8 mouse cellular contexts compared by ENCODE assay signal in genomic region chr3:96220131-96220764, GRCm38 (mm10). TPM values are rescaled to one million over a fixed set of nuclear protein-coding genes. Genes with fewer than 3 reads are reported as not detected.
DNase-seq lines count a peak whose midpoint lies in the region; ATAC-seq and TF ChIP-seq lines count a peak whose summit lies in the region.
"Not testable (repeated sequence)": the region's sequence is repeated elsewhere in the genome, so short reads cannot be mapped to it uniquely, and the experiment has no call there.

No protein-coding gene starts in this region.

- not testable (repeated sequence) for H3K36me3 ChIP-seq in embryonic facial prominence, embryonic 14.5 days (ENCODE audit: control insufficient read depth, insufficient read depth, low read length); heart, embryonic 12.5 days; intestine, embryonic 16.5 days (ENCODE audit: control insufficient read depth, insufficient read depth, low read length); liver, embryonic 13.5 days; midbrain, embryonic 13.5 days; small intestine, adult 2 months (ENCODE audit: control insufficient read depth, insufficient read depth, low read length)

- not testable (repeated sequence) for TF ChIP-seq CTCF in small intestine, adult 2 months (IDR thresholded peaks at IDR 0.05; ENCODE audit: extremely low read depth, insufficient read length, insufficient replicate concordance, low read depth, low read length)

- WGBS in embryonic facial prominence, embryonic 14.5 days, result under 1% methylated on average over 20 of the region's 47 CpGs
- under 1% methylated on average over 43 of the region's 47 CpGs for WGBS in heart, embryonic 12.5 days
- under 1% methylated on average over 25 of the region's 47 CpGs for WGBS in intestine, embryonic 16.5 days
- WGBS in liver, embryonic 13.5 days (ENCODE audit: insufficient replicate concordance), result under 1% methylated on average over 41 of the region's 47 CpGs
- WGBS in midbrain, embryonic 13.5 days, result under 1% methylated on average over 34 of the region's 47 CpGs
- under 1% methylated on average over 37 of the region's 47 CpGs for WGBS in small intestine, adult 2 months

- DNase-seq in 416B (ENCODE audit: low read depth), result peak; percentile 87
- peak; percentile 50 for DNase-seq in adipocyte (ENCODE audit: low spot score)
- DNase-seq in embryonic facial prominence, embryonic 14.5 days (ENCODE audit: low spot score), result peak; percentile 56
- peak; percentile 52 for DNase-seq in liver, embryonic 13.5 days

- H3K4me1 ChIP-seq in embryonic facial prominence, embryonic 14.5 days (ENCODE audit: control insufficient read depth, insufficient read depth, low read length), result peaks cover 25% of the 10 kb centered on the region
- peaks cover 37% of the 10 kb centered on the region for H3K4me1 ChIP-seq in heart, embryonic 12.5 days (replicated peaks)
- H3K4me1 ChIP-seq in intestine, embryonic 16.5 days (ENCODE audit: control insufficient read depth, insufficient read depth, low read length), result peaks cover 18% of the 10 kb centered on the region
- peaks cover 61% of the 10 kb centered on the region for H3K4me1 ChIP-seq in liver, embryonic 13.5 days (replicated peaks)
- peaks cover 43% of the 10 kb centered on the region for H3K4me1 ChIP-seq in midbrain, embryonic 13.5 days (replicated peaks)
- not testable (repeated sequence) for H3K4me1 ChIP-seq in small intestine, adult 2 months (ENCODE audit: control insufficient read depth, insufficient read depth, insufficient read length, low read length)

- peak; percentile 64; the same call in 1 of the 2 replicates for TF ChIP-seq POLR2A in small intestine, adult 2 months (IDR thresholded peaks at IDR 0.05; ENCODE audit: low read depth, low read length)

- peak overlapping the region; percentile 92 for H3K9ac ChIP-seq in embryonic facial prominence, embryonic 14.5 days (ENCODE audit: low read depth, low read length)
- H3K9ac ChIP-seq in heart, embryonic 12.5 days, result peak overlapping the region; percentile 90
- peak overlapping the region; percentile 84 for H3K9ac ChIP-seq in intestine, embryonic 16.5 days (ENCODE audit: low read depth, low read length)
- peak overlapping the region; percentile 95 for H3K9ac ChIP-seq in liver, embryonic 13.5 days
- peak overlapping the region; percentile 82 for H3K9ac ChIP-seq in midbrain, embryonic 13.5 days (replicated peaks)

- H3K4me3 ChIP-seq in embryonic facial prominence, embryonic 14.5 days (ENCODE audit: low read depth, low read length), result peak overlapping the region; percentile 66
- H3K4me3 ChIP-seq in heart, embryonic 12.5 days, result peak overlapping the region; percentile 79
- H3K4me3 ChIP-seq in intestine, embryonic 16.5 days (ENCODE audit: low read length), result peak overlapping the region; percentile 68
- H3K4me3 ChIP-seq in liver, embryonic 13.5 days (replicated peaks), result peak overlapping the region; percentile 72
- H3K4me3 ChIP-seq in midbrain, embryonic 13.5 days (replicated peaks), result peak overlapping the region; percentile 67
- H3K4me3 ChIP-seq in small intestine, adult 2 months (ENCODE audit: low read depth, low read length), result peak overlapping the region; percentile 80

- H3K4me2 ChIP-seq in embryonic facial prominence, embryonic 14.5 days (ENCODE audit: low read depth, low read length), result peak overlapping the region; percentile 88
- peak overlapping the region; percentile 90 for H3K4me2 ChIP-seq in heart, embryonic 12.5 days
- peak overlapping the region; percentile 85 for H3K4me2 ChIP-seq in intestine, embryonic 16.5 days (ENCODE audit: low read depth, low read length)
- peak overlapping the region; percentile 92 for H3K4me2 ChIP-seq in liver, embryonic 13.5 days
- H3K4me2 ChIP-seq in midbrain, embryonic 13.5 days (replicated peaks), result peak overlapping the region; percentile 86

- H3K27ac ChIP-seq in embryonic facial prominence, embryonic 14.5 days (replicated peaks; ENCODE audit: low read depth, low read length), result peak overlapping the region; percentile 98
- peak overlapping the region; percentile 100 for H3K27ac ChIP-seq in heart, embryonic 12.5 days (ENCODE audit: poor library complexity, severe bottlenecking)
- peak overlapping the region; percentile 100 for H3K27ac ChIP-seq in intestine, embryonic 16.5 days (ENCODE audit: low read length)
- H3K27ac ChIP-seq in liver, embryonic 13.5 days, result peak overlapping the region; percentile 100
- H3K27ac ChIP-seq in midbrain, embryonic 13.5 days, result peak overlapping the region; percentile 96
- H3K27ac ChIP-seq in small intestine, adult 2 months (ENCODE audit: insufficient read depth, low read depth, low read length), result peak overlapping the region; percentile 99

- ATAC-seq in embryonic facial prominence, embryonic 14.5 days (ENCODE audit: low read depth), result peak; percentile 2; the same call in 1 of the 2 replicates
- peak; percentile 4; the same call in 1 of the 2 replicates for ATAC-seq in heart, embryonic 12.5 days (ENCODE audit: insufficient number of reproducible peaks, low FRiP score)
- peak; percentile 28 for ATAC-seq in intestine, embryonic 16.5 days
- ATAC-seq in liver, embryonic 13.5 days (ENCODE audit: low read depth), result peak; percentile 5; the same call in 1 of the 2 replicates
- ATAC-seq in midbrain, embryonic 13.5 days, result peak; percentile 18; the same call in 1 of the 2 replicates

- H3K27me3 ChIP-seq in embryonic facial prominence, embryonic 14.5 days (replicated peaks; ENCODE audit: control insufficient read depth, insufficient read depth, low read length); heart, embryonic 12.5 days (replicated peaks); intestine, embryonic 16.5 days (replicated peaks; ENCODE audit: control insufficient read depth, insufficient read depth, low read length); liver, embryonic 13.5 days; midbrain, embryonic 13.5 days; small intestine, adult 2 months (ENCODE audit: control insufficient read depth, insufficient read depth, low read length): not testable (repeated sequence)

- not testable (repeated sequence) for H3K9me3 ChIP-seq in embryonic facial prominence, embryonic 14.5 days (ENCODE audit: control insufficient read depth, low read length); heart, embryonic 12.5 days (replicated peaks); intestine, embryonic 16.5 days (ENCODE audit: control insufficient read depth, low read length); liver, embryonic 13.5 days (replicated peaks); midbrain, embryonic 13.5 days

RNA-seq across cellular contexts. Expression of gene Hist2h2ac, which starts 0.4 kb away (rescaled TPM):
- 8.4 and 10.0 TPM in 2 replicates for polyA plus RNA-seq in embryonic facial prominence, embryonic 14.5 days (2014; fragmentation: Nextera tagmentation; extraction: Ambion mirVana)
- 4.4 and 5.9 TPM in 2 replicates for polyA plus RNA-seq in heart, embryonic 12.5 days (2016; fragmentation: Nextera tagmentation; extraction: Ambion mirVana)
- 2.8 and 4.7 TPM in 2 replicates for polyA plus RNA-seq in intestine, embryonic 16.5 days (2015; fragmentation: Nextera tagmentation; extraction: Ambion mirVana)
- 12.9 and 19.8 TPM in 2 replicates for polyA plus RNA-seq in liver, embryonic 13.5 days (2015; fragmentation: Nextera tagmentation; extraction: Ambion mirVana)
- 4.4 and 5.4 TPM in 2 replicates for polyA plus RNA-seq in midbrain, embryonic 13.5 days (2015; fragmentation: Nextera tagmentation; extraction: Ambion mirVana)
- 28.7 and 40.4 TPM in 2 replicates for polyA plus RNA-seq in small intestine, adult 2 months (2012; rRNA removed)

RNA-seq across cellular contexts. Expression of gene Hist2h2ab, which starts 0.6 kb away (rescaled TPM):
- polyA plus RNA-seq in embryonic facial prominence, embryonic 14.5 days (2014; fragmentation: Nextera tagmentation; extraction: Ambion mirVana), result 0.72 and 0.78 TPM in 2 replicates
- not detected in 2 replicates for polyA plus RNA-seq in heart, embryonic 12.5 days (2016; fragmentation: Nextera tagmentation; extraction: Ambion mirVana)
- polyA plus RNA-seq in intestine, embryonic 16.5 days (2015; fragmentation: Nextera tagmentation; extraction: Ambion mirVana), result 0.70 TPM in 1 of 2 replicates, not detected in the other
- polyA plus RNA-seq in liver, embryonic 13.5 days (2015; fragmentation: Nextera tagmentation; extraction: Ambion mirVana), result 0.85 TPM in 1 of 2 replicates, not detected in the other
- 0.71 TPM in 1 of 2 replicates, not detected in the other for polyA plus RNA-seq in midbrain, embryonic 13.5 days (2015; fragmentation: Nextera tagmentation; extraction: Ambion mirVana)
- 3.4 and 9.2 TPM in 2 replicates for polyA plus RNA-seq in small intestine, adult 2 months (2012; rRNA removed)

RNA-seq across cellular contexts. Expression of gene Hist2h2be, which starts 0.7 kb away (rescaled TPM):
- polyA plus RNA-seq in embryonic facial prominence, embryonic 14.5 days (2014; fragmentation: Nextera tagmentation; extraction: Ambion mirVana), result 7.8 and 8.8 TPM in 2 replicates
- 5.0 and 5.7 TPM in 2 replicates for polyA plus RNA-seq in heart, embryonic 12.5 days (2016; fragmentation: Nextera tagmentation; extraction: Ambion mirVana)
- polyA plus RNA-seq in intestine, embryonic 16.5 days (2015; fragmentation: Nextera tagmentation; extraction: Ambion mirVana), result 6.7 and 7.3 TPM in 2 replicates
- 5.4 and 7.9 TPM in 2 replicates for polyA plus RNA-seq in liver, embryonic 13.5 days (2015; fragmentation: Nextera tagmentation; extraction: Ambion mirVana)
- 5.9 and 6.5 TPM in 2 replicates for polyA plus RNA-seq in midbrain, embryonic 13.5 days (2015; fragmentation: Nextera tagmentation; extraction: Ambion mirVana)
- 0.96 and 1.4 TPM in 2 replicates for polyA plus RNA-seq in small intestine, adult 2 months (2012; rRNA removed)

RNA-seq across cellular contexts. Expression of gene Bola1, which starts 0.7 kb away (rescaled TPM):
- 47.5 and 55.7 TPM in 2 replicates for polyA plus RNA-seq in embryonic facial prominence, embryonic 14.5 days (2014; fragmentation: Nextera tagmentation; extraction: Ambion mirVana)
- polyA plus RNA-seq in heart, embryonic 12.5 days (2016; fragmentation: Nextera tagmentation; extraction: Ambion mirVana), result 44.4 and 45.6 TPM in 2 replicates
- polyA plus RNA-seq in intestine, embryonic 16.5 days (2015; fragmentation: Nextera tagmentation; extraction: Ambion mirVana), result 65.2 and 66.2 TPM in 2 replicates
- 50.7 and 56.1 TPM in 2 replicates for polyA plus RNA-seq in liver, embryonic 13.5 days (2015; fragmentation: Nextera tagmentation; extraction: Ambion mirVana)
- polyA plus RNA-seq in midbrain, embryonic 13.5 days (2015; fragmentation: Nextera tagmentation; extraction: Ambion mirVana), result 67.7 and 70.4 TPM in 2 replicates
- polyA plus RNA-seq in small intestine, adult 2 months (2012; rRNA removed), result 62.0 and 66.0 TPM in 2 replicates

RNA-seq across cellular contexts. Expression of gene Hist2h3c2, which starts 18.7 kb away (rescaled TPM):
- 5.2 and 5.3 TPM in 2 replicates for polyA plus RNA-seq in embryonic facial prominence, embryonic 14.5 days (2014; fragmentation: Nextera tagmentation; extraction: Ambion mirVana)
- polyA plus RNA-seq in heart, embryonic 12.5 days (2016; fragmentation: Nextera tagmentation; extraction: Ambion mirVana), result 2.5 and 3.7 TPM in 2 replicates
- polyA plus RNA-seq in intestine, embryonic 16.5 days (2015; fragmentation: Nextera tagmentation; extraction: Ambion mirVana), result 2.9 and 3.7 TPM in 2 replicates
- polyA plus RNA-seq in liver, embryonic 13.5 days (2015; fragmentation: Nextera tagmentation; extraction: Ambion mirVana), result 9.8 and 20.7 TPM in 2 replicates
- 6.9 and 7.8 TPM in 2 replicates for polyA plus RNA-seq in midbrain, embryonic 13.5 days (2015; fragmentation: Nextera tagmentation; extraction: Ambion mirVana)
- 59.1 and 109 TPM in 2 replicates for polyA plus RNA-seq in small intestine, adult 2 months (2012; rRNA removed)

Comparison
In these comparisons a context has a peak if more than half of its experiments do, and no peak if none do; other contexts are left out.
1. Peak in every context shown above with its lines: DNase-seq, ATAC-seq, H3K4me3 ChIP-seq and H3K27ac ChIP-seq.